Mouse (Mus musculus): Measurements from ENCODE around the gene Hcst. TPM values are rescaled to one million over a fixed set of nuclear protein-coding genes. Genes with fewer than 3 reads are reported as not detected.

Gene Hcst
- total and polyA plus RNA-seq, 3 experiments = 7.1 to 28.1 TPM; not detected in 1

- no peak within 1 kb of the TSS for H3K4me3 ChIP-seq (ENCODE audit: control insufficient read depth in 1 of 2, insufficient read depth in 1 of 2, low read depth in 2 of 2, low read length in 2 of 2)
- no peak within 1 kb of the TSS for H3K9ac ChIP-seq (ENCODE audit: control insufficient read depth, low read depth, low read length, poor library complexity, severe bottlenecking)
- no peak within 1 kb of the TSS for H3K27ac ChIP-seq (ENCODE audit: control insufficient read depth, low read depth, low read length)
- DNase-seq (ENCODE audit: low read depth, low spot score) = no peak
- H3K9me3 ChIP-seq (replicated peaks; ENCODE audit: insufficient read depth, low read length) = no peaks in the 10 kb centered on the region
- H3K36me3 ChIP-seq (ENCODE audit: control insufficient read depth in 1 of 2, insufficient read depth in 2 of 2, low read length in 2 of 2) = no peaks in the 10 kb centered on the region
- TF ChIP-seq TBP (IDR thresholded peaks at IDR 0.05; ENCODE audit: low read depth, low read length) (no peak), HCFC1 (IDR thresholded peaks at IDR 0.05; ENCODE audit: low read depth, low read length) (no peak), ZKSCAN1 (IDR thresholded peaks at IDR 0.05; ENCODE audit: low read depth, low read length) (no peak), ZC3H11A (IDR thresholded peaks at IDR 0.05; ENCODE audit: low read depth, low read length) (no peak), RAD21 (IDR thresholded peaks at IDR 0.05; ENCODE audit: low read depth, low read length) (no peak), GABPA (IDR thresholded peaks at IDR 0.05; ENCODE audit: low read depth, low read length) (no peak), USF1 (IDR thresholded peaks at IDR 0.05; ENCODE audit: low read depth, low read length) (no peak), MEF2A (IDR thresholded peaks at IDR 0.05; ENCODE audit: extremely low read depth, insufficient replicate concordance, low read depth, low read length, poor library complexity, severe bottlenecking) (no peak), TAL1 (IDR thresholded peaks at IDR 0.05; ENCODE audit: low read length) (no peak), NRF1 (IDR thresholded peaks at IDR 0.05; ENCODE audit: insufficient read depth, low read depth, low read length, poor library complexity, severe bottlenecking) (no peak), BHLHE40 (IDR thresholded peaks at IDR 0.05; ENCODE audit: borderline replicate concordance, low read depth, low read length) (no peak), CHD2 (IDR thresholded peaks at IDR 0.05; ENCODE audit: low read length) (no peak)
- no peaks in the 10 kb centered on the region for H3K4me1 ChIP-seq (ENCODE audit: control insufficient read depth in 1 of 2, insufficient read depth in 2 of 2, low read length in 2 of 2)
- no peaks in the 10 kb centered on the region; a peak in 2 of 4 replicates for H3K27me3 ChIP-seq (ENCODE audit: control insufficient read depth in 1 of 2, insufficient read depth in 2 of 2, low read length in 2 of 2)
- H3K79me2 ChIP-seq (ENCODE audit: control insufficient read depth, insufficient read depth, low read length, poor library complexity) = no peaks in the 10 kb centered on the region
Observed at GRCm38 (mm10) chr7:30457629-30458330, 38.1 kb upstream of the Hcst start, which contains the start of the genes Kirrel2 and Nphs1. Kirrel2 (minus strand) TSS chr7:30457690. Nphs1 (plus strand) TSS chr7:30458315.

GRCm38 (mm10) chr7:30456911-30457628 is 37.4 kb upstream of the Hcst start:
- TF ChIP-seq ZNF384 (IDR thresholded peaks at IDR 0.05; ENCODE audit: low read depth, low read length) (no peak), USF1 (IDR thresholded peaks at IDR 0.05; ENCODE audit: low read depth, low read length) (no peak), EP300 (IDR thresholded peaks at IDR 0.05; ENCODE audit: low read depth in 1 of 2, low read length in 2 of 2) (no peak), ZMIZ1 (IDR thresholded peaks at IDR 0.05; ENCODE audit: low read depth, low read length) (no peak), KAT2A (conservative IDR thresholded peaks at IDR 0.05; ENCODE audit: low read depth, low read length) (no peak), POLR2AphosphoS2 (IDR thresholded peaks at IDR 0.05; ENCODE audit: low read length) (no peak), NELFE (IDR thresholded peaks at IDR 0.05; ENCODE audit: low read depth, low read length) (no peak), MYC (IDR thresholded peaks at IDR 0.05; ENCODE audit: low read depth, low read length) (no peak), GABPA (IDR thresholded peaks at IDR 0.05; ENCODE audit: low read depth, low read length) (no peak), USF2 (IDR thresholded peaks at IDR 0.05; ENCODE audit: borderline replicate concordance in 1 of 2, insufficient read depth in 1 of 2, low read depth in 1 of 2, low read length in 2 of 2) (no peak)
- H3K27me3 ChIP-seq (ENCODE audit: control insufficient read depth in 1 of 2, insufficient read depth in 2 of 2, low read length in 2 of 2) = no peaks in the 10 kb centered on the region; a peak in 1 of 4 replicates
- no peak overlapping the region for H3K4me3 ChIP-seq (ENCODE audit: control insufficient read depth in 1 of 2, insufficient read depth in 1 of 2, low read depth in 2 of 2, low read length in 2 of 2)
- no peak overlapping the region for H3K9ac ChIP-seq (ENCODE audit: control insufficient read depth, low read depth, low read length, poor library complexity, severe bottlenecking)
- no peaks in the 10 kb centered on the region for H3K36me3 ChIP-seq (ENCODE audit: control insufficient read depth in 1 of 2, insufficient read depth in 2 of 2, low read length in 2 of 2)
- no peak for DNase-seq (ENCODE audit: low read depth, low spot score)
- H3K27ac ChIP-seq (ENCODE audit: control insufficient read depth, low read depth, low read length) = no peak overlapping the region
- no peaks in the 10 kb centered on the region for H3K4me1 ChIP-seq (ENCODE audit: control insufficient read depth in 1 of 2, insufficient read depth in 2 of 2, low read length in 2 of 2)
- H3K9me3 ChIP-seq (replicated peaks; ENCODE audit: insufficient read depth, low read length) = no peaks in the 10 kb centered on the region
- no peaks in the 10 kb centered on the region for H3K79me2 ChIP-seq (ENCODE audit: control insufficient read depth, insufficient read depth, low read length, poor library complexity)

All from MEL (cell line).